Mouse (Mus musculus) liver, embryonic 14.5 days (tissue): Measurements from ENCODE around the gene Zmpste24.

Source experiments
- CTCF ChIP-seq: IDR thresholded peaks from 2 replicates; pipeline ENCODE4 v1.5.1; 2016; ENCODE audit warnings: antibody characterized with exemption, low read depth, control low read depth
- EP300 ChIP-seq: IDR thresholded peaks from 2 replicates; pipeline ENCODE4 v1.6.1; 2016; ENCODE audit warnings: antibody characterized with exemption, low read depth

DNA sequence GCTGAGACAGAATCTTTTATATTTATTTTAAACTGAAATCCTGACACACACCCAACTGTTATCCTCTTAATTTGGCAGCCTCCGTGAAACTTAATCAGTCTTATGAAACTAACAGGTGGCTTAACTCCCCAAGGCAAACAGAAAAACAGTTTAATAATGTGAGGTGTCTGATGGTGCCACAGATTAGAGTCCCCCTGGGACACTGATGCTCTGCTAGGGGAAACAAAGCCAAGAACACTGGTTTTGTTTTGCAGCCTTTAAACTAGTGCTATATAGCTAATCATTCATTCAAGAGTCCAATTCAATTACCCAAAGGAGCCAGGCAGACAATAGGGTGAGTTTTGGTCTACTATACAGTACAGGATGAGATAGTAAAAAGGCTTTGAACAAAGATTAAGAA lies 17.6 kb downstream of the Zmpste24 start:
- no peak for TF ChIP-seq CTCF
- no peak for TF ChIP-seq EP300
